Mouse (Mus musculus): ENCODE results near the gene Gm11238. TPM values are rescaled to one million over a fixed set of nuclear protein-coding genes. Genes with fewer than 3 reads are reported as not detected.
"Not testable (repeated sequence)": the region's sequence is repeated elsewhere in the genome, so short reads cannot be mapped to it uniquely, and the experiment has no call there.

Gene Gm11238
- not detected in 2 replicates for polyA plus RNA-seq (2016; fragmentation: Nextera tagmentation; extraction: Ambion mirVana)

DNA sequence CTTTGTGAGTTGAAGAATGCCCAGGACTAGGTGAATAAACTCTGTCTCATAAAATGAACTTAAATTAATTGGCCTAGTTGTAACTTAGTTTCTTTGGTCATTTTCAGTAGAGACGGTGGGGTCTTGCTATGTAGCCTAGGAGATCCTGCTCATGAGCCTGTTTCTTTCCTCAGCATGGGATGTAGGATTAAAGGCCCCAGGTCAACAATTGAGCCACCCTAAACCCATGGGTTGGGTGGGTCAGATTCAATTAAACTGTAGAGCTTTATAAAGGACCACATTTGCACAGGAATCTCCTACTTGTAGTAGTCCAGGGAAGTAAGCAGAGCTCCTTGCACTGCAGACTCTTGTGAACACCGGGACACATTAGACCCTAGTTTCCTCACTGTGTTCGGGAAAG is at the start of gene Gm11238:
Gene Gm11238, plus strand, starts transcription at position 301 of the 400 bp plus-strand sequence.
- not testable (repeated sequence) for H3K4me3 ChIP-seq; H3K27me3 ChIP-seq (ENCODE audit: poor library complexity, severe bottlenecking); H3K27ac ChIP-seq; H3K4me1 ChIP-seq; H3K9me3 ChIP-seq; H3K36me3 ChIP-seq (replicated peaks); DNase-seq (ENCODE audit: extremely low spot score, low spot score)
- no CpG with 5 or more reads among the region's 3 CpGs for WGBS

DNA sequence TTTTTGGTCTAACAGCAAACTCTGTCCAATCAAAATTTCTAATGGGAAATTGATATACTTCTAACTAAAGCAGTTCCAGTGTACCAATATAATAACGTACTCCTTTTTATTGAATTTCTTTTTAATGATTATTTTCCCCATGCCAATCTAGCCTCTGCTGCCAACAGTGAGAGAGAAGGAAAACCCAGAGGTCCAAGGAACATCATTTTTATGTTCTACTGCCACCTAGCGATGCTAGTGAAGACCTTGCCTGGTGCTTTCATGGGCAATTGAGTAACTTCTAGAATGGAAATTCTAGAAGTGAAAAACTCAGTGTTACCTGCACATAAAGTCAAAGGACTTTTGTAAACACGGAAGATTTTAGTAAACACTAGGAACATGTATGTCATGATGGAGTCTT is 8.4 kb upstream of the Gm11238 start:
- H3K27me3 ChIP-seq (ENCODE audit: poor library complexity, severe bottlenecking): no peaks in the 10 kb centered on the region
- no peak overlapping the region for H3K4me3 ChIP-seq
- H3K4me1 ChIP-seq: no peaks in the 10 kb centered on the region
- WGBS: 10% methylated on average over 3 of the region's 3 CpGs
- no peak for DNase-seq (ENCODE audit: extremely low spot score, low spot score)
- no peaks in the 10 kb centered on the region for H3K36me3 ChIP-seq (replicated peaks)
- no peaks in the 10 kb centered on the region for H3K9me3 ChIP-seq
- no peak overlapping the region for H3K27ac ChIP-seq

DNA sequence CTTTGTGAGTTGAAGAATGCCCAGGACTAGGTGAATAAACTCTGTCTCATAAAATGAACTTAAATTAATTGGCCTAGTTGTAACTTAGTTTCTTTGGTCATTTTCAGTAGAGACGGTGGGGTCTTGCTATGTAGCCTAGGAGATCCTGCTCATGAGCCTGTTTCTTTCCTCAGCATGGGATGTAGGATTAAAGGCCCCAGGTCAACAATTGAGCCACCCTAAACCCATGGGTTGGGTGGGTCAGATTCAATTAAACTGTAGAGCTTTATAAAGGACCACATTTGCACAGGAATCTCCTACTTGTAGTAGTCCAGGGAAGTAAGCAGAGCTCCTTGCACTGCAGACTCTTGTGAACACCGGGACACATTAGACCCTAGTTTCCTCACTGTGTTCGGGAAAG is 15.0 kb downstream of the Gm11238 start, which contains the start of gene Gm11237:
Gene Gm11237, plus strand, starts transcription at position 301 of the 400 bp plus-strand sequence.
- H3K4me1 ChIP-seq; H3K27ac ChIP-seq; H3K27me3 ChIP-seq (ENCODE audit: poor library complexity, severe bottlenecking); H3K9me3 ChIP-seq; H3K36me3 ChIP-seq (replicated peaks); DNase-seq (ENCODE audit: extremely low spot score, low spot score); H3K4me3 ChIP-seq: not testable (repeated sequence)
- WGBS: no CpG with 5 or more reads among the region's 3 CpGs

DNA sequence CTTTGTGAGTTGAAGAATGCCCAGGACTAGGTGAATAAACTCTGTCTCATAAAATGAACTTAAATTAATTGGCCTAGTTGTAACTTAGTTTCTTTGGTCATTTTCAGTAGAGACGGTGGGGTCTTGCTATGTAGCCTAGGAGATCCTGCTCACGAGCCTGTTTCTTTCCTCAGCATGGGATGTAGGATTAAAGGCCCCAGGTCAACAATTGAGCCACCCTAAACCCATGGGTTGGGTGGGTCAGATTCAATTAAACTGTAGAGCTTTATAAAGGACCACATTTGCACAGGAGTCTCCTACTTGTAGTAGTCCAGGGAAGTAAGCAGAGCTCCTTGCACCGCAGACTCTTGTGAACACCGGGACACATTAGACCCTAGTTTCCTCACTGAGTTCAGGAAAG is 30.1 kb downstream of the Gm11238 start, which contains the start of gene Gm11236:
Gene Gm11236, plus strand, starts transcription at position 301 of the 400 bp plus-strand sequence.
- not testable (repeated sequence) for DNase-seq (ENCODE audit: extremely low spot score, low spot score); H3K36me3 ChIP-seq (replicated peaks); H3K4me3 ChIP-seq; H3K27ac ChIP-seq; H3K9me3 ChIP-seq; H3K27me3 ChIP-seq (ENCODE audit: poor library complexity, severe bottlenecking); H3K4me1 ChIP-seq
- no CpG with 5 or more reads among the region's 4 CpGs for WGBS

DNA sequence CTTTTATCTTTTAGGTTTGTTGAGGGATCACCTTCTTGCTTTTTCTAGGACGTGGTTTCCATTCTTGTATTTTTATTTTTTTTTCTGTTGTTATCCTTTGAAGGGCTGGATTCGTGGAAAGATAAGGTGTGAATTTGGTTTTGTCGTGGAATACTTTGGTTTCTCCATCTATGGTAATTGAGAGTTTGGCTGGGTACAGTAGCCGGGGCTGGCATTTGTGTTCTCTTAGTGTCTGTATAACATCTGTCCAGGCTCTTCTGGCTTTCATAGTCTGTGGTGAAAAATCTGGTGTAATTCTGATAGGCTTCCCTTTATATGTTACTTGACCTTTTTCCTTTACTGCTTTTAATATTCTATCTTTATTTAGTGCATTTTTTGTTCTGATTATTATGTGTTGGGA is 54.2 kb downstream of the Gm11238 start:
- not testable (repeated sequence) for DNase-seq (ENCODE audit: extremely low spot score, low spot score); H3K27me3 ChIP-seq (ENCODE audit: poor library complexity, severe bottlenecking); H3K9me3 ChIP-seq; H3K4me3 ChIP-seq; H3K4me1 ChIP-seq; H3K27ac ChIP-seq; H3K36me3 ChIP-seq (replicated peaks)
- WGBS: 90% methylated on average over 4 of the region's 4 CpGs

DNA sequence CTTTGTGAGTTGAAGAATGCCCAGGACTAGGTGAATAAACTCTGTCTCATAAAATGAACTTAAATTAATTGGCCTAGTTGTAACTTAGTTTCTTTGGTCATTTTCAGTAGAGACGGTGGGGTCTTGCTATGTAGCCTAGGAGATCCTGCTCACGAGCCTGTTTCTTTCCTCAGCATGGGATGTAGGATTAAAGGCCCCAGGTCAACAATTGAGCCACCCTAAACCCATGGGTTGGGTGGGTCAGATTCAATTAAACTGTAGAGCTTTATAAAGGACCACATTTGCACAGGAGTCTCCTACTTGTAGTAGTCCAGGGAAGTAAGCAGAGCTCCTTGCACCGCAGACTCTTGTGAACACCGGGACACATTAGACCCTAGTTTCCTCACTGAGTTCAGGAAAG is 60.4 kb downstream of the Gm11238 start, which contains the start of gene Gm11239:
Gene Gm11239, plus strand, starts transcription at position 301 of the 400 bp plus-strand sequence.
- not testable (repeated sequence) for H3K27ac ChIP-seq; H3K4me1 ChIP-seq; H3K4me3 ChIP-seq; DNase-seq (ENCODE audit: extremely low spot score, low spot score); H3K9me3 ChIP-seq; H3K36me3 ChIP-seq (replicated peaks); H3K27me3 ChIP-seq (ENCODE audit: poor library complexity, severe bottlenecking)
- no CpG with 5 or more reads among the region's 4 CpGs for WGBS

DNA sequence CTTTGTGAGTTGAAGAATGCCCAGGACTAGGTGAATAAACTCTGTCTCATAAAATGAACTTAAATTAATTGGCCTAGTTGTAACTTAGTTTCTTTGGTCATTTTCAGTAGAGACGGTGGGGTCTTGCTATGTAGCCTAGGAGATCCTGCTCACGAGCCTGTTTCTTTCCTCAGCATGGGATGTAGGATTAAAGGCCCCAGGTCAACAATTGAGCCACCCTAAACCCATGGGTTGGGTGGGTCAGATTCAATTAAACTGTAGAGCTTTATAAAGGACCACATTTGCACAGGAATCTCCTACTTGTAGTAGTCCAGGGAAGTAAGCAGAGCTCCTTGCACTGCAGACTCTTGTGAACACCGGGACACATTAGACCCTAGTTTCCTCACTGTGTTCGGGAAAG is 75.5 kb downstream of the Gm11238 start, which contains the start of gene Gm428:
Gene Gm428, plus strand, starts transcription at position 301 of the 400 bp plus-strand sequence.
- not testable (repeated sequence) for H3K27ac ChIP-seq; H3K4me3 ChIP-seq; H3K36me3 ChIP-seq (replicated peaks); DNase-seq (ENCODE audit: extremely low spot score, low spot score); H3K9me3 ChIP-seq; H3K27me3 ChIP-seq (ENCODE audit: poor library complexity, severe bottlenecking); H3K4me1 ChIP-seq
- 89% methylated on average over 2 of the region's 4 CpGs for WGBS

Other genes with a start within 250 kb of the Gm11238 start
- gene Gm11487, start 202.8 kb upstream of the Gm11238 start, polyA plus RNA-seq (2016; fragmentation: Nextera tagmentation; extraction: Ambion mirVana): not detected in 2 replicates
- gene Gm11237, start 15.1 kb downstream of the Gm11238 start, polyA plus RNA-seq (2016; fragmentation: Nextera tagmentation; extraction: Ambion mirVana): not detected in 2 replicates
- gene Gm11236, start 30.2 kb downstream of the Gm11238 start, polyA plus RNA-seq (2016; fragmentation: Nextera tagmentation; extraction: Ambion mirVana): not detected in 2 replicates
- gene Gm11239, start 60.5 kb downstream of the Gm11238 start, polyA plus RNA-seq (2016; fragmentation: Nextera tagmentation; extraction: Ambion mirVana): not detected in 2 replicates
- not detected in 2 replicates for gene Gm428, start 75.6 kb downstream of the Gm11238 start, polyA plus RNA-seq (2016; fragmentation: Nextera tagmentation; extraction: Ambion mirVana)
- gene Rasef, start 183.1 kb downstream of the Gm11238 start, polyA plus RNA-seq (2016; fragmentation: Nextera tagmentation; extraction: Ambion mirVana): 1.8 and 2.3 TPM in 2 replicates